Mouse (Mus musculus): Measurements from ENCODE around the gene Gm3336.

DNA sequence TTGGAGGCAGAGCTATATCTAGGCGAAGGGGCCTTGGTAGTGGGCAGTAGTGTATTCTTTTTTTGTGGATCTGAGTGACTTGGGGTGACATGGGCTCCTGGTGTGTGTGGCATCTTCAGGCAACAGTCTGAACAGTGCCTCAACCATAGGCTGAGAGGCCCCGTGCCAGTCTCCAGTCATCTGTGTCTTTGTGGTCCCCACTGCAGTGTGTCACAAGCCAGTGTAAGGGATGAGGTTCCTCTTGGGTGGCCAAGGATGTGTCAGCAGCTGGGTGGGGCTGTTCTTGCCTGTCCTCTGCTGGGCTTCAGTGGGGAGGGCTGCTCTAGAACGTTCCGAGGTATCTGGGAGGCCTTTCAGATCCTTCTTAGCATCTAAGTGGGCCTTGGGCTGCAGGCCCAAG, 12.6 kb downstream of the Gm3336 start:
- no peak for TF ChIP-seq CTCF (IDR thresholded peaks at IDR 0.05; ENCODE audit: control insufficient read depth, insufficient read depth, insufficient read length)
- TF ChIP-seq MYOG (IDR thresholded peaks at IDR 0.05; ENCODE audit: control insufficient read depth, extremely low read depth, insufficient read length): no peak
- TF ChIP-seq USF1 (IDR thresholded peaks at IDR 0.05; ENCODE audit: low read depth): no peak
- TF ChIP-seq MAX (IDR thresholded peaks at IDR 0.05): no peak
- TF ChIP-seq FOSL1 (IDR thresholded peaks at IDR 0.05; ENCODE audit: insufficient read depth, low read length, poor library complexity, severe bottlenecking): no peak
- TF ChIP-seq MYOD1 (IDR thresholded peaks at IDR 0.05; ENCODE audit: control insufficient read depth, insufficient read length, low read depth): no peak

Data from C2C12 (cell line).